Mouse (Mus musculus) forelimb bud, embryonic 11.5 days (tissue): ENCODE results near the gene H2-M5.
"Not testable (repeated sequence)": the region's sequence is repeated elsewhere in the genome, so short reads cannot be mapped to it uniquely, and the experiment has no call there.

Experiments
- DNase-seq: peaks from one replicate; pipeline ENCODE4 v3.0.0-alpha.2; 2012; ENCODE audit warnings: low read depth, low spot score

Gene H2-M5

DNA sequence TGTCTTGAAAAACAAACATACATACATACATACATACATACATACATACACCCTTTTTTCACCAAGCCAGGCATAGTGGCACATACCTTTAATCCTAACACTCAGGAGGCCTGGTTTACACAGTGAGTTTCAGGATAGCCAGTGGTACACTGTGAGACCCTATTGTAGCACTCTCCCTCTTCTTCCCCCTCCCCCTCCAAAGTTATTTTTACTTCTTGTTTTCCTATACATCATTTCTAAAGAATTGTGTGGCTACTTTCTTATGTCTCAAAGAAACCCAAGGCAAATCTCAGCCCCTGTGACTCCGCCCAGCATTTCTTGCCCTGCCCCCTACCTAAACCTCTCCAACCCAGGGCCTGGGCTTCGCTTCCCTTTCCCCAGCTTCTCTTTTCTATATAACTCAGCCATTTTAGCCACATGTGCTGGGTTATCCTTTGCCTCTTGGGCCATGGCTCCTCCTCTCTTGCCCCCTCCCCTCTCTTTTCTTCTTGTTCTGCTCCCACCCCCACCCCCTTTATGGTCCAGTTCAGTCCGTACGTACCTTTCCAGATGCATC is 4.5 kb upstream of the H2-M5 start:
- DNase-seq = no peak

DNA sequence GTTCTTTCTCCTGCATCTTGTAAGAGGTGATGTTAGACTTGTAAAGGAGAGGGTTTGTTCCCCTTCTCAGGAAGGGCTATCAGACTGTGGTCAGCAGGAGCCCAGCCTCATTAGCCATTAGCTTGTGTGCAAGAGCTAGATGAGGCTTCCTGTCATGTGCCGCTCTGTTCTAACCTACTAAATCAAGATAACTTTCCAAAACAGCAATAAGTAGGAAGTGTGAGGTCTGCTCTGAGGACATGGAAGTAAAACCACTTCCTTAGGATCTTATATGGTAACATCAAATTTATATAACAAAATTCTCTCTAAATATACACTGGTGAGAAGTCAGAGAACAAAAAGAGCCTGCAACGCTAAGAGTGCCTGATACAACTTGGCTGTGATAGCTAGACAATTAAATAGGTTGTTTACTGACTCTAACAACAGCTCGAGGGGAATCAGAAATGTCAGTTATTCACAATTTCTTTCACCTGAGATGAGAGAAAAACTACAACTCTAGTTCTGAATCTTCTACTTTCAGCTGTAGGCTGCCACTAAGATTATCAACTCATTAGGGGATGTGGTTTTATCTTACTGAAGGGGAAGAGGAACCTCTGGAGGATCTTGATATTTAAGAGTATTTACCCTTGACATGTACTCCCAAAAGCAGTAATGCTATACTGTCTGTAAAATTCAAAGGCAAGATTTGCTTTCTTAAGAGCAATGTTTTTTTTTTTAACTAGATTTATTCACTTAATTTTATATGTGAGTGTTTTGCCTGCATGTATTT is 3.2 kb upstream of the H2-M5 start:
- no peak for DNase-seq

DNA sequence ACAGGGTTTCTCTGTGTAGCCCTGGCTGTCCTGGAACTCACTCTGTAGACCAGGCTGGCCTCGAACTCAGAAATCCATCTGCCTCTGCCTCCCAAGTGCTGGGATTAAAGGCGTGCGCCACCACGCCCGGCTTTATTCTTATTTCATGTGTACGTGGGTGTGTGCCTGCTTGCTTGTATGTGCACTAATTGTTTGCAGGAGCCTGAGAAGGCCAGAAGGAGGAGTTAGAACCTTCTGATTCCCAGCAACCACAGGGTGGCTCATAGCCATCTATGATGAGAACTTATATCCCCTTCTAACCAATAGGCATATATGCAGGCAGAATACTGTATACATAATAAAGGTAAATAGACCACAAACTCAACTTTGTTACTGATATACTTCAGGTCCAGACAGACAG is 1.3 kb upstream of the H2-M5 start:
- not testable (repeated sequence) for DNase-seq

DNA sequence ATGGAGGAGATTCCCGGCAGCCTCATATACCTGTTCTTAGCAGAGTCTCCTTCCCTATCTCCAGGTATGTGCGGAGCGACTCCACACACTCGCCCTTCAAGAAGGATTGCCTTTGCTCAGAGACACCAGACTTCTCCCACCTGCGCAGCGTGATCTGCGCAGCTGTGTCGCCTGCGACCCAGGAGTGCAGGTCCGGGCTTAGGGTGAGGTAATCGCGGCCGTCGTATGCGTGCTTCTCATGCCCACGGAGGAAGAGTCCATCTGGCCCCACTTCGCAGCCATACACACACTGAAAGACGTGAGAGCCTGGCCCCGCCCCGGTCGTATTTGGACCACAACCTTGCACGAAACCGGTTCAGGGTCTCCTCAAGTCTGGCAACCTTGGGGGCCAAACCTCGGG is 862 bp downstream of the H2-M5 start:
- no peak for DNase-seq

DNA sequence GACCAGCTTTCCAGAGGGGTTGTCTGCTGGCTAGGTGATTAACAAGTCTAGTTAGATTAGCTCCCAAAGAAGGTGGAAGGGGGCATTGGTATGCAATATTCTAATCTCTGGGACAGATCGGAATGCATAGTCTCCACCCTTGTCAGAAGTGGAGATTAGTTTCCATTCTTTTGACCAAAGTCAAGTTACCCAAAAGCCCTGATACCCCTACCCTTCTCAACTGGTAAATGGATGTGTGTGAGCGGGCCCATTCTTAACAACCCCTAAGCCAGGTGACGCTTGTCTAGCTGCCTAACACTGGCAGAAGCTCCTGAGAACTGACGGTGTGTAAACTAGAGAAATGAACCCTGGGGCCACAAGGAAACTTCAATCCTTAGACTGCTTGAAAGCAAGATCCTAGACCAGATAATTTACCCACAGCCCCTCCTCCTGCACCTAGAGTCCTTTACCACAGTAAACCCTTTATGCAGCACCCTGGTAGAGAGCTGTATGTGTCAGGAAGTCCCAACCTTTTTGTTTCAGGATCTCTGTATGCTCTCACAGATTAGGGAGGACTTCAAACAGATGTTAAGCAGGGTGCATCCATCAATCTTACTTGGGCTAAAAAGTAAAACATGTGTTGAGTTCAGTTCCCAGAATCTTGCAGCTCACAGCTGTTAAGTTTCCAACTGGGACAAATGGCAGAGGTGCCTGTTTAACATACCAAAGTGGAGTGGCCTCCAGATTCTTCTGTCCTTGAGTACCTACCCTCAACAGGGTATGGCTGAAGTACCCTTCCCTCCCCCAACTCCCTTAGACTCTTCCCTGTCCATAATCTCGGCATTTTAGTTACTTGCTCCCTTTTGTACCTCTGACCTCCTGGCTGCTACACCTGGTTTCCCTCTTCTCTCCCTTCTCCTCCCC is 6.8 kb downstream of the H2-M5 start:
- peak; percentile 11 for DNase-seq

DNA sequence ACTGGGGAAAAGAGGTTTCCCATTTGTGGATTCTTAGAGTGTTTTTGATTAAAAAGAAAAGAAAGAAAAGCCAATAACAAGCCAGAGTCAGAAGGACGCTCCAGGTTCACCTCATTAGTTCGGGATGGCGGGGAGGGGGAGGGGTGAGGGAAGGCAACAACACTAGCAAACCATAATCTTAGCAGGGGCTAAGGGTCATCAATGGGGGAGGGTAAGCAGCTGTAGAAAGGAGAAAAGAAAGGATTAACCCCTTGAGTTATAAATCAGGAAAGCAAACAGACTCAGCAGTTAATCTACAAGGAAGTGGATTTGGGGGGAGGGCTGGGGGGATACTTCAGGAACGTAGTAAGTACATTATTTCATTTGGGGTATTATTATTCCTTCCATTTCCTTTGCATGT is 7.5 kb downstream of the H2-M5 start:
- DNase-seq = peak; percentile 7

DNA sequence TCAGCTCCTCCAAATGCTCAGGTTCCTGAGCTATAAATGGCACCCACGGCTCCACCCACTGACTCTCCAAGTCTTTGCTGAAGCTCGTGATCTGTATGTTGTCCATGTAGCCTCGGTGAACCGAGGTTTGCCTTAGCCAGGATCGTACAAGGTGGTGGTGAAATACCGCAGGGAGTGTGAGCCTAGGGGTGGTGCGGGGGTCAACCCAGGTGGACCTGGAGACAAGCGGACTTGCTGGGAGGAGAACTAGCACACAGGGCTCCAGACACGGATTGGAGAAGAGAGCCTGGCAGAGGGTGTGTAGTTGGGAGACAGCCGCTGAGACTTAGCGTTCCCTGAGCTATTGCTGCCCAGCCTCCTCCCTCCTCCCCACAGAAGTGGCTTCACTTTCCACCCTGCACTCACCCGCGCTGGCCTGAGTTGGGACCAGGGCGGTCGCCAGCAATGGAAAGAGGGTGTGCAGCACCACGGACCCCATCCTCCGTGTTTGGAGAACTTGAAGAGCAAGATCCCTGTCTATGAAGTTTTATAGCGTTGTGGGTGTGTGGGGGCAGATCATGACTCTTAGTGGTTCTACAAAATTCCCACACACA is 8.0 kb downstream of the H2-M5 start, which contains the start of gene 2410137M14Rik:
TSS of gene 2410137M14Rik (minus strand) at position 17 of the 593 bp plus-strand sequence.
- DNase-seq = no peak

DNA sequence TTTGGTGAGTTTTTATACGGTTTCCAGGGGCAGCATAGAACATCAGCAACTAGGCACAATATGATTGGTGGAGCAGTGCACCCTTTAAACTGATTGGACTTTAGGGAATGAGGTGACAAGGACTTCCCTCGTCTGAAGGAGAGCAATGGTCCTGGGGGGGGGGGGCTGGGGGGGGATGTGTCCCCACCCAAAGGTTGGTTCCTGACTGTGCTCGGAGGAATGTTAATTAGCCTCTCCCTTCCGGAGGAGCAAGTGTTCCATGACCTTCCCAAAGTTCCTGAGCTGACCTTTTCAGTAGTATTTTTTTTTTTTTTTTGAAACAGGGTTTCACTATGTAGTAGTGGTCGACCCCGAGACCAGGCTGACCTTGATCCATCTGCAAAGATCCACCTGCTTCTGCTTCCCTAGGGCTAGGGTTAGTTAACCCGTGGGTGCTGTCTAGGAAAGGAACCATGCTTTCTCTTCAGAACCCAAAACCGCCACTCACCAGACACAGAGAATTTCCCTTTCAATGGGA is 16.0 kb downstream of the H2-M5 start:
- DNase-seq = no peak

DNA sequence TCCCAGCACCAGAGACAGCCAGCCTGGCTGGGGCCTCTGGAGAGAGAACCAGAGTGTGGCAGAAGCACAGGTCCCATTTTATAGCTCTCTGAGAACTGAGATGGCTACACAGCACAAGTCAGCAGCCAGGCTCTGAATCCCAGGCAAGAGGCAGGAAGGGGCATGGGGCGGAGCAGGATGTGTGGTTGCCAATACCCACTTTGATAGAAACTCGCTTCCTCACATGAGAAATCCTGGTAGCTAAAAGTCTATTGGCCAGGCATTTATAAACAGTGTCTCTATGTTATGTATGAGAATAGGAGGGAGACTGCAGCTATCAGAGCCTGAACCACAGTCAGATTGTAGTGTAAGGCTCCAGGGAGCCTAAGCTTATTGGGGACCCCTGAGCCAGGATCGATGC is 16.5 kb downstream of the H2-M5 start:
- DNase-seq = no peak

DNA sequence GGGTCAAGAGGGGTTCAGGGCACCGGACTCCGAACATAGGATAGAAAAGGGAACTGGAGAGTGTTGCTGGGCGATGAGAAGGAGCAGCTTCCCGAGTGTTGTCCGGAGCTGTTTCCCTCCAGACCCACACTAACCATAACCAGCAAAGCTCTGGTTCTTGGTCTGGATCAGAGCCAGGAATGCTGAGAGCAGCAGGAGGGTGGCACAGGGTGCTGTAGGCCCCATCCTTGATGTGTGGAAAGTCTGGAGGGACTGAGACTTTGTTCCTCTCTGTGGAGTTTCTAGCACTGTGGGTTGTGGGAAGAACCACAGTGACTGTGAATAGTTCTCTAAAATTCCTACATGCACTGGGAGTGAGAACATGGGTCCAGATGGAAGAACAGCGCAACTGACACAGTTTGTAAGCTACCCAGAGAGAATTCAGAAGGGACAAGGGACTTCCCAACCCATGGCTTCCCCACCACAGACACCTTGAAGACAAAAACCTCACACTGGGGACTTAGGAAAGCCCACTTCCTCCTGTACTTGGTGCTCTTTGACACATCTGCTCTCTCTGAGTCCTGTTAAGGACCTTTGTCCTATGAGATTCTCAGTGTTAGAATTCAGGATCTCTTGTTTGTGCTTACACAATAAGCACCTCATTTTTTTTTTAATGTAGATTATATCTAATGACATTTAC is 18.0 kb downstream of the H2-M5 start:
- no peak for DNase-seq

DNA sequence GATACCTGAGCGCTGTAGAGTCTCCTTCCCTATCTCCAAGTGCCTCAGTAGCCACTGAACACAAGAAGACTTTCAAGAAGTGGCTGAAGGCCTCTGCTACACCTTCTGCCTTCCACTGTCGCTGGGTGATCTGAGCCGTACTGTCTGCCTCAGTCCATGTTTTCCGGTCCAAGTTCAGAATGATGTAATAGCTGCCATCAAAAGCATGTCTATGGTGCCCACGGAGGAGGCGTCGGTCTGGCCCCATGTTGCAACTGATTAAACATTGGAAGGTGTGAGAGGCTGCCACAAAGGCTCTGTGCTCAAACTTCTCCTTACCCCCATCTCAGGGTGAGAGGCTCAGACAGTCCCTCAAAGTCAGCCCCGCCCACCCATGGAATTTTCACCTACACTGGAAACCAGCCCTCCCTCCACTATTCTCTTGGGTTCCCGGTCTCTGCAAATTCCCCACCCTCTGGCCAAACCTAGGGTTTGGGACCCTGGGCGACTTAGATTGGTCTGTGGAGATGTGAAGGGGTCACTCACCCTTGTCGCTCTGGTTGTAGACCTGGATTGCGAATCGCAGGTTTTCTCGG is 18.9 kb downstream of the H2-M5 start:
- no peak for DNase-seq

DNA sequence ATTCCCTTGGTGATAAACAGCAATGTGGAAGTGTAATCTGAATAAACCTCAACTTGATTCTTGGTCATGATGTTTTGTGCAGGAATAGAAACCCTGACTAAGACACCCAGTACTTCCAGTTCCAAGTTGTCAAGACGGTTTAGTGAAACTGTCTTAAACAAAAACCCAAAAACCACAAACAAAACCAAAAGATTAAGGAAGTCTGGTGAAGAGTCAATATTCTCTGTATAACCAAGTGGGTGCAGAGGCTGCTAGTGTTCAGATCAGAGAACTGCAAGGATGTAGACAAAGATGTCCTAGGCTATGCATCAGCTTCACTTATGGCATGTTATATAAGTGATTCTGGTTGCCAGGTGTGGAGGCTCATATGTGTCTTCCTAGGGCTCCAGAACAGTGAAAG is 22.5 kb downstream of the H2-M5 start:
- DNase-seq = no peak

DNA sequence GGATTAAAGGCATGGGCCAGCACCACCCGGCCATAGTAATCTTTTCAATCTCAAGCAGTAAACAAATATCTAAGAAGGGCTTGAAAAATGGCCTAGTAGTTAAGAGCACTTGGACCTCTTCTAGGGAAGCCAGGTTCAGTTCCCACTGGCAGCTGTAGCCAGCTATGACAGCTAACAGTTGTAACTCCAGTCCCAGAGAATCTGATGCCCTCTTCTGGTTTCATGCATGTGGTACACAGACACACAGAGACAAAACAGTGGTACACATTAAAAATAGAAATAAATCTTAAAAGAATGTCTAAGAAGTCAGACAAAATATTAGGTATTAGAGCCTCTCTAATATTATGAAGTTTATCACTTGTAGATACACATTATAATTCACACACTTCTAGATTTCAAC is 28.2 kb downstream of the H2-M5 start:
- DNase-seq = no peak

DNA sequence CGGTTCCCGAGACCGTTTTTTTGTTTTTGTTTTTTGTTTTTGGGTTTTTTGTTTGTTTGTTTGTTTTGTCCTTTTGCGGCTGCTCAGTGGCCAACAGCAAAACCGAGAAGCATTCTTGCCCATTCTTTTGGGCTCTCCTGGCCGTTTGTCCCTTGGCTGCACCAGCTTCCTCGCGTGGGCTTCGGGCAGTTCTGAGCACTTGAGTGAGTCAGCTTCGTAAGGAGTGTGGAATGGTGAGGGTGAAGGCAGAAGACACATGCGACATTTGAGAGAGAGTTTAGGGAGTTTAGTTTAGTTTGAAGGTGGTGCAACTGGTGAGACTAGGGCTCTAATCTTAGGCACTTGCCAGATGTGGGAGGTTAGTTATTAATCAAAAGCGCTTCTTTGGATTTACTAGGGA is 30.5 kb downstream of the H2-M5 start:
- no peak for DNase-seq

DNA sequence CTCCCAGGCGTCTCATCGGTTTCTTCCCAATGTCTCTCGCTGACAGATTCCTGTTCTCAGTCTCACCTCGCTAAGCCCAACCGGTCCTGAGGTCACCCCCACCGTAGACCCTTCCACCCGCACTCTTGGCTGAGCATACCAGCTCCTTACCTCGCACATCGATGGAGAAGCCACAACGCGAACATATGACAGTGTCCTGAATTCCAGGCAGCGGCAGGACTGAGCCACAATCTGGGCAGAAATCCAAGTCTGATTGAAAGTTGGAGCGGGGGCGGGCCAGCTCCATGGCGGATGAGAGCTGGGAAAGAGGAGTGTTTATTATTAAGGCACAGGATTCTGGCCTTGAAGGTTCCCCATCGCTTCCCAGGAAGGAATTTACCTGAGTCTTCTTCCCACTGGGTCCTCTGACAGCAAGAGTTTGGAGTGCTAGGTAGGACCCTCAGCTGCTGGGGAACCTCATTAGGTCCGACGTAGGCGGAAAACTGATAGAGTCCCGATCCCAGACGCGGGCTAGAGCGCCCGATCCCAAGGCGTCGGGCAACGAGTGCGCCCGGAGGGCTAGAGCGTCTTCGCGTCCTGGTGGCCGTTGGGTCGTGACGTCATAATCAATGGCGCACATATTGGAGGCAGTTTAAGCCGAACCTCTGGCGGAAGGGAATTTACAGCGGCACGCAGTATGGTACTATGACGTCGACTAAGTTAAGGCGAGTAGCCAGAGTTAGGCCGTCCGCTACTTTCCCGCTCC is 31.2 kb downstream of the H2-M5 start, which contains the start of the genes Znrd1 and Znrd1as:
TSS of gene Znrd1 (minus strand) at position 561 of the 745 bp plus-strand sequence.
TSS of gene Znrd1as (plus strand) at position 594 of the 745 bp plus-strand sequence.
- peak; percentile 99 for DNase-seq

DNA sequence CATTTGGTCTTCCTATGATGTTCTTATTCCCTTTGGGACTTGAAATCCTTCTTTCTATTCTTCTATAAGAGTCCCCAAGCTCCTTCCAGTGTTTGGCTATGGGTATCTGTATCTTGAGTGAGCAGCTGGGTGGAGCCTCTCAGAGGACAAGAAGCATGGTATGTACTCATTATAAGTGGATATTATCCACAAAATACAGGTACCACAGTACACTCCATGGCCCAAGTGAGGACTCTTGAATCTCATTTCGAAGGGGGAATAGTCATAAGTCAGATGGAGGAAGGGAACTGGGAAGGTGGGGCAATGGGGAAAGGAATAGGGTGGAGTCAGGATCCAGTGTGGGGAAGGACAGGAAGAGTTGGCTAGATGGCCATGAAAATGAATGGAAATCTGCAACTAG is 36.3 kb downstream of the H2-M5 start:
- DNase-seq = no peak

DNA sequence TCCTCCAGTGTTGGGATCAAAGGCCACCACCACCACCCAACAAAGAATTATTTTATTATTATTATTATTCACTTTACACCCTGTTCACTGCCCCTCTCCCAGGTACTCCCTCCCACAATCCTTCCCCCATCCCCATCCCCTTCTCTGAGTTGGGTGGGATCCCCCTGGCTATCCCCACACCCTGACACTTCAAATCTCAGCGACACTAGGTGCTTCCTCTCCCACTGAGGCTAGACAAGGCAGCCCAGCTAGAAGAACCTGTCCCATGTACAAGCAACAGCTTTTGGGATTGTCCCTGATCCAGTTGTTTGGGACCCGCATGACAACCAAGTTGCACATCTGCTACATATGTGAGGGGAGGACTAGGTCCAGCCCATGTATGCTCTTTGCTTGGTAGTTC is 36.7 kb downstream of the H2-M5 start:
- DNase-seq = no peak

DNA sequence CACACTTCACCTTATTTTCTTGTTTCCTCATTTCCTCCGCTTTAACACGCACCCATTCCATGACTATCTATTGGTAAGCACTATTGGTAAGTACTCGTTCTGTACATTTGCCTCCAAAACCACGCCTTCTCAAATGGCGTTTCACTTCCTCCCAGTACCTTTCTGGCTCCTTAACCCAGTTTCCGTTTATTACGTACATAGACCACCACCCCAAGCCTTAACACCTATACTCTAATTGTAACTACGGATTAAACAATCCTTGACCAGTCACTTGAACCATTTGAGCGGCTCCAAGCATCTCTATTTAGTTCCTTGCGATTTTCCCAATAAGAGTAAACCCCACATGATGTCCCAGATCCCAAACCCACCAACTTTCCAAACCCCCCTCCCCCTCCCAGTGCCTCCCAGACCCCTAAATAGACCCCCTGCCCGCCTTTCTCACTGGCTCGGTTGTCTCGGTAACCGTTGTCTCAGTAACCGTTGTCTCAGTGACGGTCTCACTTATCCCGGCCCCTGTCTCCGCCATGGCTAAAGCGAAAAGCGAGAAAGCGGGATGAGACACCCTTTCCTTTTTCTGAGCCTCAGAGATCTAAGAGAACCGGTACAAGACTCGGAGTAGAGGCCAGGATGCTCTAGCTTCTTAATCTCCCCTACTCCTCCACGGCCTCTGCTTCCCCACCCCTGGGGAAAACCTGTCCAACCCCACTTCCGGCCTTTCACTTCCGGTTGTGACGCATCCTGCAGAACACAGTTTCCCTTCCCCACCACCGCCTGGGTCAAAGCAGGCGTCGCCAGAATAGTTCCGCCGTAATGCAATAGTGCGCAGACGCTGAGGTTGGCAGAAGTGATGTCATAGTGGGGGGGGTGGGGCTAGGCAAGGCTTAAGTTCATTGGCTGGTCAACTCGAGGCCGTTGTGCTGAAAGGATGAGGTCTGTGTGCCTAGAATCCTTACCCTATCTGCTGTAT is 38.1 kb downstream of the H2-M5 start, which contains the start of gene Ppp1r11:
TSS of gene Ppp1r11 (minus strand) at position 761 of the 967 bp plus-strand sequence.
- DNase-seq = peak; percentile 98

DNA sequence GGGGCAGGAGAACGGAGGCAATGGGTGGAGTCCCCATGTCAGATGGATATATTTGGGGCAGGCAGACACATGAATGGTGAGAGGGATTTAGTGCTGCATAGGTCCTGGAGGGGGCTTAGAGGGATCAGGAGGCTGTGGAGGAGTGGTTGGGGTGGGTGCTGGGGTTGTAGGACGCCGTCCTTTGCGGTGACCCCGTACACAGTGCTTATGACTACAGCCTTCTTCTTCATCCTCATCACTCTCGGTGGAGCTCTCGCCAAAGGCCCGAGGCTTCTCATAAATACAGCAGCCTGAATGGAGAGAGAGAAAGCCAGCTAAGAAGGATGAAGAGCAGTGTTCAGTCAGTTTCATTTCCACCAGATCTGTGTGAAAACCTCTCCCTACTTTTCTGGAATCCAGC is 40.1 kb downstream of the H2-M5 start:
- no peak for DNase-seq
